Mouse (Mus musculus) spleen, embryonic (tissue): ENCODE data around the gene Bsx.

ENCODE experiments used
- CTCF ChIA-PET: fragments of 350-600 bp; sonication (Branson Sonifier 250); formaldehyde crosslinking; loops from one replicate; lab custom pipeline; 2022; lab: Charles Lee

Gene Bsx

DNA sequence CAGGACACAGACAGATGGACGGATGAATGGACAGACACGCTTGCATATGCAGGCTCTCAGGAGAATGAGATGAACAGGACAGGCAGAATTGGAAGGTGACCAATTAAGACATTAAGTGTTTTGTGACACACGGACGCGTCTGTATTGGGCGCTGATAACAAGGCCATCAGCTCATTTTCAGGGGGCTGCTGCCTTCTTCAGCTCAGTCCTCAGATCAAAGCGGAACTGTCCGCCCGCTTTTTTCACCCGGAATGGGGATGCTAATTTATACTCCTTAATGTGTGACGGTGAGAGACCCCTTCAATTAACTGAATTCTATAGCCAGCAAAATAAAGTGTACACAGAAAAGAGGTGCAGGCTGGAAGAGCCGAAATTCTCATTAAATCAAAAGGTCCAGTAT, 15.5 kb downstream of the Bsx start:
- CTCF ChIA-PET: no interaction called here

DNA sequence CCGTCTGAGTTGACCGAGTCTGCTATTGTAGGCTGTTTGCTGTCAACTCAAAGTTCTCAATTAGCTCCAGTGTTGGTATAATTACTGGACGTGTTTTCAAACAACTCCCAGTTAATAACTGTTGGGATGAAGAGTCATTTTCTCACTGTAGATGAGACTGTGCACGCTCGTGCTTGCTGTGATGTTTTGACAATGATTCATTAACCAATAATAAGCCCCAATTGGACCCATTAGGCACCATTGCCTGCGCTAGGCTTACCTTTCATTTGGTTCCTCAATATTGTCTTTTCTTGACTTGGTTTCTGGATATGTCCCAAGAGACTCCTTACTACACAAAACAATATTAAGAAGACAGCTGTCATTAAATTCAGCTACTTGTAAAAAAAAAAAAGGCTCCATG, 18.5 kb downstream of the Bsx start:
- CTCF ChIA-PET: no interaction called here

DNA sequence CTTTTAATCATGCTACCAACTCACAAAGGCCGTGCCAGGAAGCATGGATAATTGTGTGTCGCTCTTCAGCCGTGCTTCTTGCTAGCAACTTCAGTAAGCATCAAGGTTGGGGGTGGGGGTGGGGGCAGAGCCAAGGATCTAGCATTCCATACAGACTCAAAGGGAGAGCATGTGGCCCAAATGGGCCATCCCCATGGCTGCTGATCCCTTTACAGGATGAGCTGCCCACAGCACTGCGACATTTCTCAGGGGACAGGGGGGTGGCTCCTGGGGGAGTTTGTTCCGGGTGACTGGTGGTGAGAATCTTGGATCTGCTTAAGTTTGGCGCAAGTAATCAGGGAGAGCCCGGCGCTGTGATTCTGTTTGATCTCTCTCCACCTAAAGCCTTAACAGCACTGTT, 33.5 kb downstream of the Bsx start:
- CTCF ChIA-PET: no interaction called here

DNA sequence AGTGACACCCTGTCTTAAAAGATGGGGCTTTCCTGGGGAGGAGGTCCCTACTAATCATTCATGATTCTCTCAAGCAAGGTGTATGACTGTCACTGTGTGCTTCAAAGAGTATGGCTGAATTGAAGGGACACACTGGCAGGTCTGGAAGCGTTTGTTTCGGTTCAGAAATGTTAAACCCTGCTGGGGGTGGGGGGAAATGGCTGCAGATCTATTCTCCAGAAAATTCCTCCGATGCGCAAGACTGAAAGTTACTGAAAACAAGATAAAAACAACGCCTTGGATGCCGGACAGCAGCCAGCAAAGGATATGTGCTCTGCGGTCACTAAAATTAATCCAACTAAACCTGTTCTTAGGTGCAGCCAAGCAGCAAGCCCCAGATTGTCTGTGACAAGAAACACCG, 34.5 kb downstream of the Bsx start:
- CTCF ChIA-PET: no interaction called here

DNA sequence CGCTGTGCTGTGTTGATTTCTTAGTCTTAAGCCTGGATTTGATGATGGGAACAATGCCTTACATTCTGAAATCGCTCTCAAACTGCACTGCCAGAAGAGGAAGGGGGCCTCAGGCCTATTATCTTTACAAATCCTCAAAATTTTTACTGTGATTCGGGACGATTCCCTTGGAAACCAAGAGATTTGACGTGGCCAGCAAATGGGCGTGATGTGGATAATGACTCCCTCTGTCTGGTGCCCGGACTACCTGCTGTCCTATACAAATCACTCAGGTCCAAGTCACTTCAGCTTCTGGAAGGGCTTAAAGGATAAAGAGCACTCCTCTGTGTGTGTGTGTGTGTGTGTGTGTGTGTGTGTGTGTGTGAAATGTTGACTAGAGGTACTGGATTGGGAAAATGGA, 35.0 kb downstream of the Bsx start:
- CTCF ChIA-PET: no interaction called here

DNA sequence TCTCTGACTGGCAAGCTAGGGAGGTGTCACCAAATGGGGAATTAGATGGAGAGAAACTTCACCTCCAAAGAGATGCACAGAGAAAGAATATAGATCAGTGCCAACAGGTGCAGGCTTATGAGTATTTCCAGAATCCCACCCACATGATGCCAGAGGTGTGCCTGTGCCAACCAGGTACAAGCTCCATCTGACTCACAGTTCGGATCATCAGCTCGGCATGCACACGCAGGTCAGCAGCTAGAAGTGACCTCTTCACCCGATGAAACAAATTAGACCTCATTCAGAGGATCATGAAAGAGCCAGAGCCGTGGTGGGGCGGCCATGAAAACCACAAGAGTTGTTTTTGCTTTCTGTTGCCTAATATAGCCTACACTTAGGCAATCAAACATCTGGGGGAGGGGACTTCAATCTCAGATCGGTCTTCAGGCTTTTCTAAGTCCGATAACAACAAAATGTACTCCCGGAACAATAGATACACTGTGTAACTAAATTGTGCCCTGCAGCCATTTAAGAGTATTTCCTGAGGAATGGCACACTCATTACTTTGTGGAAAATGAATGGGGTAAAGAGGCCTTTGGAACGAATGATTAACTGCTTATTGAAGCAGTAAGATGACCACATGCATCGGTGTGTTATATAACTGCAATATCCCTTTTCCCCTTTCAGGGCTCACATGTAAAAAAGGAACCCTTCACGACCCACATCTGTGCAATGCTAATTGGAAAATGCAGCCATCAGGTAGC, 44.1 kb downstream of the Bsx start:
- CTCF ChIA-PET: no interaction called here

DNA sequence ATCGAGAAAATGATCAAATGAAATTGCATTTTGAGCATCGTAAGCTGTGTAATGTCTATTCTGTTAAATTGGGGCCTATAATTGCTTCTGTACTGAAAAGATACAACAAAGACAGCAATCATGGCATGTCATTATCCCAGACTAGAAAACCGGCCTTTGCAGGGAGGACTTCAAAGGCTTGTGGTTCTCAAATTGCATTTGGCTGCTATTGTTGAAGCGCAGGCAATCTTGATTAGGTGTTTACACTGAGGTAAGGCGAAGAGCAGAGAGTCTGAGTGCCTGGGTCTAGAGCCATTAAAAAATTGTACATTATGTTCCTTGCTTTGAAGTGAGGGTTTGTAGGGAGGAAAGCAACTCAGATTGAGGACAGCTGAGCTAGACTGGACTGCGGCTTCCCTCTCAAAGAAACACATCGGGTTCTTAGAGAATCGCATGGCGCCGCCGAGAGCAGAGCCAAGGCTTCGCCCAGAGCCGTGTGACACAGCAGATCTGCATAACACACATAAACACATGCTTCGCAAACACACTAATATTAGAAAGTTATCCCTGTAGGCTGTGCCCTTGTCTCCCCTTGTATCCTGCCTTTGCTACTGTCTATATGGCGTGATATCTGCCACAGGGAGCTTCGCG, 53.5 kb downstream of the Bsx start:
- CTCF ChIA-PET: no interaction called here
